In the genomic region with DNA sequence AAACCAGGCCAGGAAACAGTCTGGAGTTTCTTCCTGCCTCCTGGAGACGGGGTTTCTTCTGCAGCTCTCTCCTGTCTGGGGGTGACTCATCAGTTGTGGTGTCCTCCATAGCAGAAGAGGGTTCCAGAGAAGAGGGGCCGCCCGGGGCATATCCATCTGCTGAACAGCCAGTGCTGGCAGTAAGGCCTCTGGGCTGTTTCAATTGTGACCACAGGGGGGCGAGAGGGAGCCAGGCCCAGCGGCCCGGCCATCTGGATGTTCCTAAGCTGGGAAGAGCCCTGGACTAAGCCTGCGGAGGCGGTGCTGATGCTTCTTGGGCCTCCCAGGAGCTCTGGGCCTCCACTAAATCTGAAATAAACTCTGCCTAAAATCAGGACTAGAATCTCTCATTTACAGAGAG, we compare ENCODE assay signal across 8 mouse cellular contexts. TPM values are rescaled to one million over a fixed set of nuclear protein-coding genes. Genes with fewer than 3 reads are reported as not detected.
DNase-seq lines count a peak whose midpoint lies in the region; ATAC-seq and TF ChIP-seq lines count a peak whose summit lies in the region.

No protein-coding gene starts in this region.

- H3K9ac ChIP-seq in hindbrain, embryonic 14.5 days, result no peak overlapping the region

- no peaks in the 10 kb centered on the region for H3K27me3 ChIP-seq in cerebellum, adult 2 months (ENCODE audit: control insufficient read depth, insufficient read depth, low read length)
- no peaks in the 10 kb centered on the region for H3K27me3 ChIP-seq in hindbrain, embryonic 14.5 days (ENCODE audit: control insufficient read depth, insufficient read depth, low read length)

- peaks cover 15% of the 10 kb centered on the region for H3K4me1 ChIP-seq in cerebellum, adult 2 months (ENCODE audit: control insufficient read depth, insufficient read depth, low read length)
- H3K4me1 ChIP-seq in hindbrain, embryonic 14.5 days (replicated peaks; ENCODE audit: control insufficient read depth, insufficient read depth, low read length), result no peaks in the 10 kb centered on the region; the same call in 1 of the 2 replicates

- no peak overlapping the region for H3K4me3 ChIP-seq in cerebellum, adult 2 months (replicated peaks; ENCODE audit: insufficient read depth, low read depth, low read length)
- H3K4me3 ChIP-seq in hindbrain, embryonic 14.5 days (replicated peaks; ENCODE audit: low read length), result no peak overlapping the region

- peak; percentile 94 for ATAC-seq in frontal cortex, adult (ENCODE audit: low TSS enrichment)
- ATAC-seq in hindbrain, embryonic 14.5 days (ENCODE audit: low FRiP score), result peak; percentile 75; the same call in 1 of the 2 replicates

- no peak overlapping the region for H3K4me2 ChIP-seq in hindbrain, embryonic 14.5 days (replicated peaks)

- TF ChIP-seq POLR2A in cerebellum, adult 2 months (IDR thresholded peaks at IDR 0.05; ENCODE audit: borderline replicate concordance, insufficient read depth, low read length), result no peak

- no peaks in the 10 kb centered on the region for H3K36me3 ChIP-seq in hindbrain, embryonic 14.5 days (replicated peaks; ENCODE audit: control insufficient read depth, insufficient read depth)

- peak; percentile 94 for DNase-seq in NIH3T3 (ENCODE audit: low read depth)
- DNase-seq in cerebellum, adult 2 months, result peak; percentile 97 to 98
- peak; percentile 88 for DNase-seq in hindbrain, embryonic 14.5 days (ENCODE audit: low spot score)
- peak; percentile 82 to 94 for DNase-seq in layer of hippocampus, postnatal 25 days (ENCODE audit: extremely low spot score in 1 of 2, low spot score in 1 of 2)
- peak; percentile 88 for DNase-seq in lung, postnatal 36 days
- DNase-seq in right cerebral cortex, postnatal 14 days, result peak; percentile 89
- peak; percentile 89 for DNase-seq in urinary bladder, postnatal 14 days (ENCODE audit: low spot score)

- H3K27ac ChIP-seq in cerebellum, adult 2 months (ENCODE audit: insufficient read depth, low read length), result 0 out of 2 replicates have a peak overlapping the region, but pooled peaks have one; percentile 31
- no peak overlapping the region for H3K27ac ChIP-seq in hindbrain, embryonic 14.5 days

- no peaks in the 10 kb centered on the region for H3K9me3 ChIP-seq in hindbrain, embryonic 14.5 days (ENCODE audit: control insufficient read depth, low read length)

- peak; percentile 78 for TF ChIP-seq CTCF in cerebellum, adult 2 months (IDR thresholded peaks at IDR 0.05; ENCODE audit: borderline replicate concordance, insufficient read depth, low read depth, low read length)

- 1% methylated on average over 8 of the region's 8 CpGs for WGBS in cerebellum, adult 2 months
- WGBS in hindbrain, embryonic 14.5 days, result 9% methylated on average over 8 of the region's 8 CpGs

RNA-seq across cellular contexts. Expression of gene Mdga1, which starts 5.8 kb away (rescaled TPM):
- 8.0 and 11.5 TPM in 2 replicates for polyA plus RNA-seq in cerebellum, adult 2 months (2012; rRNA removed)
- 17.0 and 17.6 TPM in 2 replicates for polyA plus RNA-seq in hindbrain, embryonic 14.5 days (2014; fragmentation: Nextera tagmentation; extraction: Ambion mirVana)
- total RNA-seq in layer of hippocampus, postnatal 25 days (2021), result 10 to 100 TPM; 56.9 to 68.0 TPM

RNA-seq across cellular contexts. Expression of gene Zfand3, which starts 28.8 kb away (rescaled TPM):
- polyA plus RNA-seq in cerebellum, adult 2 months (2012; rRNA removed), result 99.1 and 107 TPM in 2 replicates
- 40.4 and 43.2 TPM in 2 replicates for polyA plus RNA-seq in hindbrain, embryonic 14.5 days (2014; fragmentation: Nextera tagmentation; extraction: Ambion mirVana)
- total RNA-seq in layer of hippocampus, postnatal 25 days (2021), result 100 to 1,000 TPM; 114 to 119 TPM
